Mouse (Mus musculus) monocyte, adult 59 days (primary cell): Measurements from ENCODE around the gene Gm5039. TPM values are rescaled to one million over a fixed set of nuclear protein-coding genes. Genes with fewer than 3 reads are reported as not detected.

ENCODE experiments used
- total RNA-seq, 2 experiments: library from RNA; stranded (reverse); gene quantifications; one replicate each; pipeline ENCODE4 v1.2.4; 2023

The Gm5039 gene
- total RNA-seq: not detected

DNA sequence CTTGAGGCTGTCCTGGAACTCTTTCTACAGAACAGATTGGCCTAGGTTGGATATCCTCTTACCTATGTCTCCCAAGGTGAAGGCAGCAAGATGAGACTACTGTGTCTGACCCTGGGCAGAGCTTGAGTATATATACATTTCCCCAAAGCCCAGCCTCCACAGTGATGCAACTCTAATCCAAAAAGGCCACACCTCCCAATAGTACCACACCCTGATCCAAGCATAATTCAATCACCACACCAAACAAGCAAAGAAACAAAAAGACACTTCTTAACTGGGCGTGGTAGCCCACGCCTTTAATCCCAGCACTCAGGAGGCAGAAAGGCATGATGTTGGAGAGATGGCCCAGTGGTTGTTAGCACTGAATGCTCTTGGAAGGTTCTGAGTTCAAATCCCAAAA lies at the start of gene Gm5039:
Gene Gm5039, minus strand, starts transcription at position 101 of the 400 bp plus-strand sequence.

DNA sequence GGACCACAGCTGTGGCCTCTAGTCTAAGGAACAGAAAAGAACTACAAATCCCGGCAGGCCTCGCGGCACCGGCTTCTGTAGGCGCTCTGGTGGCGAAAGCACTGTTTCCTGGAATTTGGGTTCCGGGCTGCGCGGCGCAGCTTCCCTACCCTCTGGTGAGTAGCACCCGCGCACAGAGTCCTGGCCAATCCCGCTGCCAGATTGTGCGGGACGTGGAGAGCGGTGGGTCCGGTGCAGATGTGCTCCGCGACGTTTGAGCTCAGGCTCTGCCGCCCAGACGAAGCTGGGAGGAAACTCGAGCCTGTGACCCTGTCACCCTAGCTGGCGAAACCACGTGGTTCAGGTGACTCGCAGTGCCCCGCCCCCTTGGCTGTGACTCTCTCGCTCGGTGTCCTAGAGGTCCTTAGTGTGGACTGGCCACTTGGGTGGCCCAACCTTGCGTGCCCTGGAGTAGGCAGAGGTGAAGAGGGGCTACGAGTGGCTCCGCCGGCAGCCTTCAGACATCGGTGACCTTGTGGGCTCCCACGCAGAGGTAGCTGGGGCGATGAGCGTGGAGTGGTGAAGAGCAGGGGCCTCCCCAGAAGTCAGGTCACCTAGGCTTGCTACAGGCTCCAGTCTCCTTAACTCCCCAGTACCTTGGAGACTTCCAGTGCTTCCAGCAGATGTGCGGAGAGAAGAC lies 36.8 kb upstream of the Gm5039 start, which contains the start of gene Adck1:
Gene Adck1, plus strand, starts transcription at position 114 of the 679 bp plus-strand sequence.

DNA sequence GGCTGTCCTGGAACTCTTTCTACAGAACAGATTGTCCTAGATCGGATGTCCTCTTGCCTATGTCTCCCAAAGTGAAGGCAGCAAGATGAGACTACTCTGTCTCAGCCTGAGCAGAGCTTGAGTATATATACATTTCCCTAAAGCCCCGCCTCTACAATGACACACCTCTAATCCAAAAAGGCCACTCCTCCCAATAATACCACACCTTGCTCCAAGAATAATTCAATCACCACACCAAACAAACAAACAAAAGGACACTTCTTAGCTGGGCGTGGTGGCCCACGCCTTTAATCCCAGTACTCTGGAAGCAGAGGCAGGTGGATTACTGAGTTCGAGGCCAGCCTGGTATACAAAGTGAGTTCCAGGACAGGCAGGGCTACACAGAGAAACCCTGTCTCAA lies 49.4 kb downstream of the Gm5039 start, which contains the start of gene Gm5662:
Gene Gm5662, minus strand, starts transcription at position 101 of the 400 bp plus-strand sequence.

Other genes with a start within 250 kb of the Gm5039 start
- gene Gm16368, start 240.3 kb downstream of the Gm5039 start, total RNA-seq: not detected
- not detected for gene Gm10436, start 141.9 kb downstream of the Gm5039 start, total RNA-seq
- gene Gm8332, start 73.9 kb downstream of the Gm5039 start, total RNA-seq: not detected
- not detected for gene Gm5662, start 49.5 kb downstream of the Gm5039 start, total RNA-seq
- gene Adck1, start 36.5 kb upstream of the Gm5039 start, total RNA-seq: 10 to 100 TPM; 13.4 to 14.5 TPM